Mouse (Mus musculus) stomach, embryonic 14.5 days (tissue): Measurements from ENCODE around the gene Tbx4. TPM values are rescaled to one million over a fixed set of nuclear protein-coding genes. Genes with fewer than 3 reads are reported as not detected.

Source experiments
- ATAC-seq: fragments of 200-750 bp; cut with Nextera tagmentation; 2 replicates; pipeline ENCODE4 v1.8.0; 2017; ENCODE audit warnings: low read depth, moderate TSS enrichment; ENCODE audit not compliant: insufficient number of reproducible peaks, insufficient read depth, low FRiP score
- H3K27ac ChIP-seq: fragments of 300-500 bp; sonication (generic); 2 replicates; pipeline ENCODE4 v1.5.1; 2014; ENCODE audit warnings: mild to moderate bottlenecking, low read length, moderate library complexity, mixed read lengths
- H3K27me3 ChIP-seq: fragments of 300-500 bp; sonication (generic); 2 replicates; pipeline ENCODE4 v1.6.1; 2014; ENCODE audit warnings: low read length, control low read depth, mixed read lengths; ENCODE audit not compliant: control insufficient read depth, insufficient read depth
- H3K36me3 ChIP-seq: fragments of 300-500 bp; sonication (generic); 2 replicates; pipeline ENCODE4 v1.6.1; 2014; ENCODE audit warnings: mild to moderate bottlenecking, control low read depth, low read length, moderate library complexity, mixed read lengths; ENCODE audit not compliant: control insufficient read depth, insufficient read depth
- H3K4me1 ChIP-seq: fragments of 300-500 bp; sonication (generic); 2 replicates; pipeline ENCODE4 v1.6.1; 2014; ENCODE audit warnings: low read length, control low read depth, mixed read lengths; ENCODE audit not compliant: control insufficient read depth, insufficient read depth
- H3K4me2 ChIP-seq: fragments of 300-500 bp; sonication (generic); replicated peaks from 2 replicates; pipeline ENCODE4 v1.6.1; 2014; ENCODE audit warnings: low read depth, low read length, control low read depth
- H3K4me3 ChIP-seq: fragments of 300-500 bp; sonication (generic); 2 replicates; pipeline ENCODE4 v1.5.1; 2014; ENCODE audit warnings: low read depth, low read length, control low read depth
- H3K9ac ChIP-seq: fragments of 300-500 bp; sonication (generic); replicated peaks from 2 replicates; pipeline ENCODE4 v1.6.1; 2014; ENCODE audit warnings: low read depth, mild to moderate bottlenecking, control low read depth, low read length, moderate library complexity, mixed read lengths
- H3K9me3 ChIP-seq: fragments of 300-500 bp; sonication (generic); 2 replicates; pipeline ENCODE4 v1.6.1; 2016; ENCODE audit warnings: low read depth, low read length, control low read depth; ENCODE audit not compliant: control insufficient read depth
- WGBS: fragments of 180-500 bp; shearing (Covaris S2); extraction: QIAGEN DNeasy Blood & Tissue Kit; methylation state at CpG from one replicate; pipeline ENCODE4 v1.1.7; 2014; 5-methylcytosine and 5-hydroxymethylcytosine counted together
- polyA plus RNA-seq: library from polyadenylated mRNA; unstranded; fragments of >200 nt; fragmentation: Nextera tagmentation; extraction: Ambion mirVana; gene quantifications from 2 replicates; pipeline ENCODE4 v1.2.1, GENCODE M21; 2014

The Tbx4 gene
- polyA plus RNA-seq, 1 experiment from 2014 or later: not detected

- 64% methylated on average over 24 of the region's 24 CpGs for WGBS
- no peak for ATAC-seq
- H3K9ac ChIP-seq: no peak overlapping the region
- no peak overlapping the region for H3K27ac ChIP-seq
- H3K4me3 ChIP-seq: no peak overlapping the region
- H3K27me3 ChIP-seq: no peaks in the 10 kb centered on the region
- H3K36me3 ChIP-seq: no peaks in the 10 kb centered on the region
- H3K9me3 ChIP-seq: no peaks in the 10 kb centered on the region
- H3K4me2 ChIP-seq: no peak overlapping the region
- no peaks in the 10 kb centered on the region for H3K4me1 ChIP-seq
These were observed 10.0 kb upstream of the Tbx4 start for GRCm38 (mm10) chr11:85876059-85876788.

DNA sequence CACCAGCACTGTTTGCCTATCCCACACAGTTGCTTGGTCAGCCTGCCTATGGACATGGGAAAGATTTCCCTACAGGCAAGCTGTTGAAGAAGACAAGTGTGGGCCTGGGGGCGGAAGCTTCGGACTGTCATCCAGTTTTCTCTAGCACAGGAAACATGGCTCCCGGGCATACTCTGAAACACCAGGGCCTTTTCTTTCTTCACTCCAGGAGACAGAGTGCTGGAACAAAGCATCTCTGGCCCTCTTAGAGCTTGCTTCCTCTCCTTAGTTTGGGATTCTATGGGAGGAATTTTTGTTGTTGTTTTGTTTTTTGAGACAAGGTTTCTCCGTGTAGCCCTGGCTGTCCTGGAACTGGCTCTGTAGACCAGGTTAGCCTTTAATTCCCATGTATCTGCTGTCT, 1.7 kb upstream of the Tbx4 start:
- Histone ChIP-seq H3K36me3 (no peaks in the 10 kb centered on the region), H3K27me3 (peaks cover 51% of the 10 kb centered on the region), H3K27ac (no peak overlapping the region), H3K4me1 (peaks cover 8% of the 10 kb centered on the region; the same call in 1 of the 2 replicates), H3K9ac (no peak overlapping the region), H3K4me3 (no peak overlapping the region), H3K4me2 (no peak overlapping the region), H3K9me3 (no peaks in the 10 kb centered on the region)
- 74% methylated on average over 4 of the region's 4 CpGs for WGBS
- ATAC-seq: no peak

- ATAC-seq: no peak
- Histone ChIP-seq H3K4me2 (no peak overlapping the region), H3K36me3 (no peaks in the 10 kb centered on the region), H3K27me3 (peaks cover 64% of the 10 kb centered on the region), H3K9me3 (no peaks in the 10 kb centered on the region), H3K4me1 (peaks cover 10% of the 10 kb centered on the region), H3K27ac (no peak overlapping the region), H3K9ac (no peak overlapping the region), H3K4me3 (no peak overlapping the region)
- 7% methylated on average over 22 of the region's 22 CpGs for WGBS
These were observed 185 bp downstream of the Tbx4 start for GRCm38 (mm10) chr11:85886429-85886785.

- WGBS: 26% methylated on average over 6 of the region's 6 CpGs
- Histone ChIP-seq H3K27me3 (peaks cover 62% of the 10 kb centered on the region), H3K4me1 (peaks cover 10% of the 10 kb centered on the region), H3K4me3 (no peak overlapping the region), H3K36me3 (no peaks in the 10 kb centered on the region), H3K9me3 (no peaks in the 10 kb centered on the region), H3K27ac (no peak overlapping the region), H3K4me2 (no peak overlapping the region), H3K9ac (no peak overlapping the region)
- ATAC-seq: no peak
These were observed 1.1 kb downstream of the Tbx4 start for GRCm38 (mm10) chr11:85887273-85887672.

GRCm38 (mm10) chr11:85887801-85888450, 1.7 kb downstream of the Tbx4 start:
- no peak overlapping the region for H3K9ac ChIP-seq
- no peak overlapping the region for H3K4me3 ChIP-seq
- peaks cover 63% of the 10 kb centered on the region for H3K27me3 ChIP-seq
- 6% methylated on average over 17 of the region's 17 CpGs for WGBS
- no peaks in the 10 kb centered on the region for H3K36me3 ChIP-seq
- H3K27ac ChIP-seq: no peak overlapping the region
- H3K4me1 ChIP-seq: peaks cover 10% of the 10 kb centered on the region
- no peaks in the 10 kb centered on the region for H3K9me3 ChIP-seq
- no peak for ATAC-seq
- 0 out of 2 replicates have a peak overlapping the region, but pooled peaks have one; percentile 4 for H3K4me2 ChIP-seq

GRCm38 (mm10) chr11:85888451-85888961, 2.3 kb downstream of the Tbx4 start:
- peak; percentile 60; the same call in 1 of the 2 replicates for ATAC-seq
- H3K9me3 ChIP-seq: no peaks in the 10 kb centered on the region
- no peak overlapping the region for H3K4me3 ChIP-seq
- H3K4me2 ChIP-seq: 0 out of 2 replicates have a peak overlapping the region, but pooled peaks have one; percentile 4
- H3K27me3 ChIP-seq: peaks cover 66% of the 10 kb centered on the region
- H3K36me3 ChIP-seq: no peaks in the 10 kb centered on the region
- H3K27ac ChIP-seq: no peak overlapping the region
- peaks cover 10% of the 10 kb centered on the region for H3K4me1 ChIP-seq
- H3K9ac ChIP-seq: no peak overlapping the region
- WGBS: 7% methylated on average over 26 of the region's 26 CpGs

GRCm38 (mm10) chr11:85889056-85889729, 3.0 kb downstream of the Tbx4 start:
- no peak overlapping the region for H3K4me2 ChIP-seq
- H3K4me1 ChIP-seq: peaks cover 10% of the 10 kb centered on the region
- no peak overlapping the region for H3K9ac ChIP-seq
- H3K4me3 ChIP-seq: no peak overlapping the region
- H3K36me3 ChIP-seq: no peaks in the 10 kb centered on the region
- no peak overlapping the region for H3K27ac ChIP-seq
- H3K27me3 ChIP-seq: peaks cover 66% of the 10 kb centered on the region
- 46% methylated on average over 8 of the region's 8 CpGs for WGBS
- no peak for ATAC-seq
- H3K9me3 ChIP-seq: no peaks in the 10 kb centered on the region

DNA sequence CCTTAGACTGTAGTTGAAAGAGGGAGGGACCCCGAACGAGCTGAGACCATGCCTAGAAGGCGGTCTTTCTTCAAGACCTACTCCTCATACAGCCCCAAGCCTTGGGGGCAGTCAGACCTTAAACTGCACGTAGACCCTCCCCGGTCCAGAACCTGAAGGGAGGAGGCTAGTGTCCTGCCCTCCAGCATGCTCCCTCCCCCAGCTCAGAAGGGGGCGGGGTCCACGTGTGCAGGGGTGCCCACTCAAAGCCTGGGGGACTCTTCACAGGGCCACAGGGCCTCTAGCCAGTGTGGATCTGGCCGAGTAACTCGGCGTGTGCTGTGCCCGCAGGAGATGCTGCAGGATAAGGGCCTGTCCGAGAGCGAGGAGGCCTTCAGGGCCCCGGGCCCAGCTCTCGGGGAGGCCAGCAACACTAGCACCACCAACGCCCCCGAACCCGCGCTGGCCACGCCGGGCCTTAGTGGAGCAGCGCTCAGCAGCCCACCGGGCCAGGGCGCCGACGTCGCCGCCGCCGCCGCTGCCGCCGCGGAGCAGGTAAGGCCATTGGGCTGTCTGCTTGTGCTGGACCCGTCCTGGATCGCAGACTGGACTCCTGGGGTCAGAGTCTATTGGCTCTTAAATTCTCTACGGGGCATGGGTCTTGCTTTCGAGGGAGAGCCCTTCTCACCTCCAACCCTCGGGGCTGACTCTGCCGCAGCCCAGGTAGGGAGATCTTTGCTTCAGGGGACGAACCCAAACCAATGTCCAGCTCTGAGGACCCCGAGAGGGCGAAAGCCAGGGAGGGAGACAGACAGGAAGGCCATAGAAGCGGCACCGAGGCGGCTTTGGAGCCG, 3.7 kb downstream of the Tbx4 start:
- Histone ChIP-seq H3K27me3 (peaks cover 60% of the 10 kb centered on the region), H3K36me3 (no peaks in the 10 kb centered on the region), H3K4me2 (no peak overlapping the region), H3K9me3 (no peaks in the 10 kb centered on the region), H3K4me1 (peaks cover 10% of the 10 kb centered on the region), H3K27ac (no peak overlapping the region), H3K4me3 (no peak overlapping the region), H3K9ac (no peak overlapping the region)
- no peak for ATAC-seq
- 11% methylated on average over 47 of the region's 47 CpGs for whole genome bisulfite sequencing
